Mouse (Mus musculus): Measurements from ENCODE around the gene Pigv.
"Not testable (repeated sequence)": the region's sequence is repeated elsewhere in the genome, so short reads cannot be mapped to it uniquely, and the experiment has no call there.

Gene Pigv

GRCm38 (mm10) chr4:133672845-133673647 is 599 bp upstream of the Pigv start:
- DNase-seq (ENCODE audit: low spot score) = peak; percentile 65

GRCm38 (mm10) chr4:133671184-133671880 is 1.1 kb downstream of the Pigv start:
- DNase-seq (ENCODE audit: low spot score) = peak; percentile 60

- no peak for DNase-seq (ENCODE audit: low spot score)
Observed at GRCm38 (mm10) chr4:133669652-133670210, 2.7 kb downstream of the Pigv start.

- no peak for DNase-seq (ENCODE audit: low spot score)
Observed at GRCm38 (mm10) chr4:133668537-133668936, 3.9 kb downstream of the Pigv start.

GRCm38 (mm10) chr4:133666199-133666598 is 6.2 kb downstream of the Pigv start:
- DNase-seq (ENCODE audit: low spot score) = no peak

- DNase-seq (ENCODE audit: low spot score) = no peak
Observed at GRCm38 (mm10) chr4:133665118-133665517, 7.3 kb downstream of the Pigv start.

- no peak for DNase-seq (ENCODE audit: low spot score)
Observed at GRCm38 (mm10) chr4:133662945-133663344, 9.5 kb downstream of the Pigv start.

- DNase-seq (ENCODE audit: low spot score) = no peak
Observed at GRCm38 (mm10) chr4:133662421-133662820, 10.0 kb downstream of the Pigv start.

GRCm38 (mm10) chr4:133660193-133661155 is 12.0 kb downstream of the Pigv start:
- DNase-seq (ENCODE audit: low spot score) = peak; percentile 77

GRCm38 (mm10) chr4:133659497-133660192 is 12.8 kb downstream of the Pigv start:
- no peak for DNase-seq (ENCODE audit: low spot score)

- no peak for DNase-seq (ENCODE audit: low spot score)
Observed at GRCm38 (mm10) chr4:133658729-133659128, 13.7 kb downstream of the Pigv start.

GRCm38 (mm10) chr4:133657829-133658458 is 14.5 kb downstream of the Pigv start:
- DNase-seq (ENCODE audit: low spot score) = no peak

GRCm38 (mm10) chr4:133656997-133657396 is 15.4 kb downstream of the Pigv start:
- no peak for DNase-seq (ENCODE audit: low spot score)

GRCm38 (mm10) chr4:133656294-133656693 is 16.2 kb downstream of the Pigv start:
- DNase-seq (ENCODE audit: low spot score) = no peak

- DNase-seq (ENCODE audit: low spot score) = not testable (repeated sequence)
Observed at GRCm38 (mm10) chr4:133654070-133654469, 18.4 kb downstream of the Pigv start.

GRCm38 (mm10) chr4:133652746-133653145 is 19.7 kb downstream of the Pigv start:
- no peak for DNase-seq (ENCODE audit: low spot score)

GRCm38 (mm10) chr4:133651986-133652385 is 20.5 kb downstream of the Pigv start:
- no peak for DNase-seq (ENCODE audit: low spot score)

- DNase-seq (ENCODE audit: low spot score) = no peak
Observed at GRCm38 (mm10) chr4:133651445-133651844, 21.0 kb downstream of the Pigv start.

- DNase-seq (ENCODE audit: low spot score) = no peak
Observed at GRCm38 (mm10) chr4:133649989-133650699, 22.3 kb downstream of the Pigv start, which contains the start of gene Zdhhc18. Gene Zdhhc18, minus strand, starts transcription at chr4:133650154.

GRCm38 (mm10) chr4:133649464-133649863 is 23.0 kb downstream of the Pigv start:
- DNase-seq (ENCODE audit: low spot score) = not testable (repeated sequence)
